Mouse (Mus musculus) ES-E14 (cell line): Measurements from ENCODE around the gene C1qtnf5. TPM values are rescaled to one million over a fixed set of nuclear protein-coding genes. Genes with fewer than 3 reads are reported as not detected.

Experiments used
- DNase-seq: peaks from one replicate; pipeline ENCODE4 v3.0.0-alpha.2; 2013; ENCODE audit warnings: low read depth, low spot score
- H3K27ac ChIP-seq: 2 replicates; pipeline ENCODE4 v1.5.1; 2012; ENCODE audit warnings: low read depth, mild to moderate bottlenecking, low read length, moderate library complexity, mixed read lengths; ENCODE audit not compliant: poor library complexity, insufficient read depth, severe bottlenecking
- H3K36me3 ChIP-seq: 2 replicates; pipeline ENCODE4 v1.6.1; 2012; ENCODE audit warnings: mild to moderate bottlenecking, low read length, moderate library complexity, mixed read lengths; ENCODE audit not compliant: control insufficient read depth, poor library complexity, insufficient read depth, severe bottlenecking
- H3K4me1 ChIP-seq, 2 experiments: fragments of 150-350 bp in 1 of 2; sonication (generic) in 1 of 2; 2 replicates each; pipeline ENCODE4 v1.6.1; 2012; ENCODE audit warnings: low read length in 2 of 2, mild to moderate bottlenecking in 1 of 2, mixed read lengths in 1 of 2; ENCODE audit not compliant: control insufficient read depth in 2 of 2, insufficient read depth in 2 of 2, poor library complexity in 1 of 2
- H3K4me3 ChIP-seq, 2 experiments: fragments of 150-350 bp in 1 of 2; sonication (generic) in 1 of 2; 2 replicates each; pipeline ENCODE4 v1.5.1; 2012; ENCODE audit warnings: low read length in 2 of 2, low read depth in 1 of 2, mild to moderate bottlenecking in 1 of 2, mixed read lengths in 1 of 2; ENCODE audit not compliant: insufficient read depth in 1 of 2, poor library complexity in 1 of 2, severe bottlenecking in 1 of 2
- H3K9ac ChIP-seq: 2 replicates; pipeline ENCODE4 v1.6.1; 2012; ENCODE audit warnings: low read depth, mild to moderate bottlenecking, low read length, mixed read lengths; ENCODE audit not compliant: poor library complexity, insufficient read depth, severe bottlenecking
- H3K9me3 ChIP-seq: fragments of 150-350 bp; sonication (generic); 2 replicates; pipeline ENCODE4 v1.6.1; 2012; ENCODE audit warnings: low read depth, mild to moderate bottlenecking, low read length; ENCODE audit not compliant: control insufficient read depth, insufficient read depth
- CHD2 ChIP-seq: IDR thresholded peaks from 2 replicates; pipeline ENCODE4 v1.6.1; 2014; ENCODE audit warnings: mild to moderate bottlenecking, low read depth, low read length, inconsistent platforms
- HCFC1 ChIP-seq: IDR thresholded peaks from 2 replicates; pipeline ENCODE4 v1.6.1; 2012; ENCODE audit warnings: low read length, inconsistent platforms, borderline replicate concordance; ENCODE audit not compliant: insufficient read depth
- MAFK ChIP-seq: IDR thresholded peaks from 2 replicates; pipeline ENCODE4 v1.6.1; 2014; ENCODE audit warnings: mild to moderate bottlenecking, low read depth, low read length, inconsistent platforms; ENCODE audit not compliant: insufficient read depth
- ZC3H11A ChIP-seq: IDR thresholded peaks from 2 replicates; pipeline ENCODE4 v1.6.1; 2012; ENCODE audit warnings: low read depth, mild to moderate bottlenecking, inconsistent platforms, low read length, borderline replicate concordance
- ZNF384 ChIP-seq: IDR thresholded peaks from 2 replicates; pipeline ENCODE4 v1.6.1; 2012; ENCODE audit warnings: low read depth, low read length, inconsistent platforms
- in situ Hi-C, 2 experiments: fragments of 600-800 bp; cut with MboI; formaldehyde crosslinking; loops; one replicate each; pipeline ENCODE4 v1.15.1; 2025; ENCODE audit warnings: low sequenced_read_pairs in 2 of 2, inconsistent platforms in 1 of 2; ENCODE audit not compliant: unreplicated experiment in 2 of 2
- total RNA-seq: library from RNA; depleted of rRNA; stranded (reverse); fragments of 300-350 nt; gene quantifications from 2 replicates; pipeline ENCODE4 v1.2.3, GENCODE M21; 2012

Gene C1qtnf5
- total RNA-seq, 1 experiment: 1.6 TPM

GRCm38 (mm10) chr9:44084659-44085229 lies 22.3 kb upstream of the C1qtnf5 start:
- DNase-seq: no peak
- in situ Hi-C loops: no loop called here
- H3K9ac ChIP-seq: peak overlapping the region; percentile 79
- no peaks in the 10 kb centered on the region for H3K36me3 ChIP-seq
- peak overlapping the region; percentile 80 to 87 for H3K4me3 ChIP-seq
- H3K4me1 ChIP-seq: peaks cover 4 to 22% of the 10 kb centered on the region in 2 experiments
- no peak for TF ChIP-seq CHD2
- H3K9me3 ChIP-seq: no peaks in the 10 kb centered on the region
- no peak overlapping the region for H3K27ac ChIP-seq

DNA sequence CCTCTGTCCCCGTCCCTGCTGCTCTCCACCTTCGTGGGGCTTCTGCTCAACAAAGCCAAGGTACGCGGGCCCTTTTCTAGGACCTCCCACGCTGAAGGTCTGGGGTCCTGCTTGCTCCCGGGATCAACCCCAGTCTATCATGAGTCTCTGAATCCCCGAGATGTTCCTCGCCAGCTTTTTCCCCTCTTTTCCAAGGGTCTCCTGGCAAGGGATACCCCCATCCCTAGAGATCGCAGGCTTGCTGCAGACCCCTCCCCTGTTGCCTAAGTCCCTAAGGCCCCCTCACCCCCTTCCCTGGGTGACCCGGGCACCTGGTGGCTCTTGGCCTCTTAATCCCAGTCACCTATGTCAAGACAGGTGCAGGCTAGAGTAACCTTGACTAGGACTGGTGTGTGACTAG lies 21.8 kb upstream of the C1qtnf5 start:
- H3K9me3 ChIP-seq: no peaks in the 10 kb centered on the region
- H3K4me1 ChIP-seq: peaks cover 4 to 27% of the 10 kb centered on the region in 2 experiments
- peak overlapping the region; percentile 80 to 87 for H3K4me3 ChIP-seq
- H3K9ac ChIP-seq: peak overlapping the region; percentile 79
- TF ChIP-seq CHD2 (no peak), HCFC1 (no peak), MAFK (no peak), ZC3H11A (no peak), ZNF384 (no peak)
- in situ Hi-C loops: no loop called here
- no peak for DNase-seq
- no peak overlapping the region for H3K27ac ChIP-seq
- no peaks in the 10 kb centered on the region for H3K36me3 ChIP-seq

DNA sequence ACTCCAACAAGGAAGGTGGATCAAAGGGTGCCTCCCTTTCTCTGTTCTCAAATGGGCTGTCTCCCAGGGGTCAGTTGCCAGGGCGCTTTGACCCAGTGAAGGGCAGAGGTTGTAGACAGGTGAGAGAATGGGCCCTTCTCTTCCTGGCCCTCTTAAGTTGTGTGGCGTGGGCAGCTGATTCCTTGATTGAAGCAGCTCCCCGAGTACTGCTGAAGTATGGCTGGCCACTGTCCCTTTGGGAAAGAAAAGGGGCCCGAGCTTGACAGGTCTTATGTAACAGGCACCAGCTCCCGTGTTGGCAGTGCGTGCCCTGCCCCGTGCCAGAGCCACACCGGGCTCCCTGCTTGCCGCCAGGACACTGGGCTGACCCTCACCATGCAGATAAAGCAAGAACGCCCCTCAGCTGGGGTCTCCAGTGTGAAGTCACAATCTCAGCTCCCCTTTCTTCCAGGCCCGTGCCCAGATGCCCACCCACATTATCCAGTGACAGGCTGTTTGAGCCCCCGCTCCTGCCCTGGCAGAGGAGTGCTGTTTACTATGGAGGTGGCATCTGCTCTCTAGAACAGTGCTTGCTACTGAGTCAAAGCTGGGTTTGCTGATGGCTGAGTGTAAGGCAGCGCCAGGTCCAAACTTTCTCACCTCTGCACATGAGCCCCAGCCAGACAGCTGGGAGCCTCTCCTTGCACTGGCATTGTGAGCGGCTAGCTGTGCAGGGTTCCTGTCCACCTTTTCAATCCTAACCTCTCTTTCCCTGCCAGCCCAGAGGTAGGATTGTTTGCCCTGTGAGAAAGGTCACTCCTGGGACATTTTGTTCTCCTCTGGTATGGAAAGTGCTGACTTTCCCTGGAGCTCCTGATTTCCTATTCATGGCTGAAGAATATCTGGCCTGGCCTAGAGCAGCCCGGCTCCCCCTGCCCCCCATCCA lies 21.0 kb upstream of the C1qtnf5 start:
- no peak overlapping the region for H3K9ac ChIP-seq
- TF ChIP-seq MAFK (no peak), CHD2 (no peak), HCFC1 (no peak), ZC3H11A (no peak), ZNF384 (no peak)
- no peak for DNase-seq
- H3K4me1 ChIP-seq: peaks cover 4 to 27% of the 10 kb centered on the region in 2 experiments
- no peak overlapping the region for H3K27ac ChIP-seq
- in situ Hi-C loops: no loop called here
- no peak overlapping the region for H3K4me3 ChIP-seq
- H3K36me3 ChIP-seq: no peaks in the 10 kb centered on the region
- H3K9me3 ChIP-seq: no peaks in the 10 kb centered on the region

DNA sequence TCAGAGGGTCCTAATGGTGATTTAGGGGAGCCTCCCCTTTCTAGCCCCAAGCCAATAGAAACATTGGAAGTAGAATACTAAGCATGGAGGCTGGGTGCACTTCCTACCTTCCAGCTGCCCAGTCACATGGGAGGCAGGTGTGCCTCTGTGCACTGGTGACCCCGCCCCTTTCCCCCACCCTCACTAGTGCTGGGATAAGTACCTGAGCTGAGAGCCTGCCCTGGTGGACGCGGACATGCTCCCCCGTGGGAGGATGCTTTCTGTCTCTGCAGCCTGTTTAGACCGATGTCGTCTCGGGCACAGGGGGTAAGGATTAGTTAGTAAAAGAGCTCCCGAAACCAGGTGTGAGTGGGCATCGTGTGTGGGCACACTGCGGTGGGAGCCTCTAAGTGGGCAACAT lies 20.1 kb upstream of the C1qtnf5 start:
- no peak for DNase-seq
- no peaks in the 10 kb centered on the region for H3K36me3 ChIP-seq
- H3K27ac ChIP-seq: no peak overlapping the region
- peaks cover 4 to 27% of the 10 kb centered on the region in 2 experiments for H3K4me1 ChIP-seq
- H3K9me3 ChIP-seq: no peaks in the 10 kb centered on the region
- in situ Hi-C loops: no loop called here
- H3K4me3 ChIP-seq: no peak overlapping the region
- H3K9ac ChIP-seq: no peak overlapping the region
- no peak for TF ChIP-seq ZC3H11A
- no peak for TF ChIP-seq HCFC1
- TF ChIP-seq ZNF384: no peak
- TF ChIP-seq MAFK: no peak
- no peak for TF ChIP-seq CHD2
